Mouse (Mus musculus): ENCODE results near the gene Akt1s1.

Akt1s1 gene

DNA sequence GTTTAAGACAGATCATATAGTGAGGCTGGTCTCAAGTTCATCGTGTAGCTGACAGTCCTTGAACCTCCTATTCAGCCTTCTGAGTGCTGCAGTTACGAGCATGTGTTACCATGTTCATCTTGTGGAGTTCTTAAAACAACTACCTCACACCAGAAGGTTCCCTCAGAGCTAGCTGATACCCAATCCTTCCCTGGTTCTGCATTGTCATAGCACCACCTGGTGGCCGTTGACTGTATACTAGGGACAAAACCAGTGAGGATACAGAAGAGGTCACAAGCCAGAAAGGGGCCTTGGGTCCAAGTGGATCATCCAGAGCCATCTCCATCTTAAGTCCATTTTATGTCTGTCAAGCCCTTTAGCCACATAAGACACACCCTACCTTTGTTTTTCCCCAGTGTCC, 23.9 kb upstream of the Akt1s1 start:
- peak; percentile 62 for DNase-seq (ENCODE audit: low read depth, low spot score)

DNA sequence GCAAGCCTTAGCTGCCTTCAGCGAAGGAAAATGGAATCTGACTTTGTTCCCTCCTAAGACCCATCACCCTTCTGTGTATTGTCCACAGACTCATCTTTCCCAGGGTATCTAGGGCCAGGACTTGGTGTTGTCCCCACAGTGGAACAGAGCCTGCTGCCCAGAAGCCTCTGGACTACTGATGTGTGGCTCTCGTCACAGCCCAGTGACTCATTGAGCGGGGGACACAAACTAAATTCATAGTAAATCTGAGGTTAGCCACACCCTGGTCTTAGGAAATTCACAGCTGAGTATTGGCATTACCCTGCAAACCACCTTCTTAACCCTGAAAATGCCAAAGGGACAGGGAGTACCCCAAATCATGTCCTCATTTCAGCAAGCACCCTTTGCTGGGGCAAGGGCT, 22.0 kb upstream of the Akt1s1 start:
- DNase-seq (ENCODE audit: low read depth, low spot score): no peak

DNA sequence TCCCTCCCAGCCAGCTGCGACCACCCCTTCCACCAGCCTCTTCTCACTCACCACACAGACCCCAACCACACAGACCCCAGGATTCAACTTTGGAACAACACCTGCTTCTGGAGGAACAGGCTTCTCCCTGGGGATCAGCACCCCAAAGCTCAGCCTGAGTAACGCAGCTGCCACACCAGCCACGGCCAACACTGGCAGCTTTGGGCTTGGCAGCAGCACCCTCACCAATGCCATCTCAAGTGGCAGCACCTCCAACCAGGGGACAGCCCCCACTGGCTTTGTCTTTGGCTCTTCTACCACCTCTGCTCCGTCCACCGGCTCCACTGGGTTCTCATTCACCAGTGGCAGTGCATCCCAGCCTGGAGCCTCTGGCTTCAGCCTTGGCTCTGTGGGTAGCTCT, 20.1 kb upstream of the Akt1s1 start:
- DNase-seq (ENCODE audit: low read depth, low spot score): no peak

DNA sequence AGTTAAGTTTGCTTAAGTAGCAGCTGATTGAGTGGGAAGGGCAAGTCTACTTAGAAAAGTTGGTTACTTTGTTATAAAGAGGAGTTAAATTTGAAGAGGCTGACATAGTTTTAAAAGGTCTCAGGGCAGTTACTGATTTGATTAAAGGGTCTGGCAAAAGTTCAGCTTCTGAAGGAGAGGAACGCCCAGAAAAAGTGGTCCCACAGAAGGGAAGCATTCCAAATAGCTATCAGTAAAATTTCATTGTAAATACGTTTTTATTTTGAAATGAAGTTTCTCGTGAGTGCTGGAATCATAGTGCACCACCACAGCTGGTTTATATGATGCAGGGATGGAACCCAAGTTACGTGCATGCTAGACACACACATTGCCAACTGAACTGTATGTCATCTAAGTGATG, 16.0 kb upstream of the Akt1s1 start:
- DNase-seq (ENCODE audit: low read depth, low spot score): no peak

DNA sequence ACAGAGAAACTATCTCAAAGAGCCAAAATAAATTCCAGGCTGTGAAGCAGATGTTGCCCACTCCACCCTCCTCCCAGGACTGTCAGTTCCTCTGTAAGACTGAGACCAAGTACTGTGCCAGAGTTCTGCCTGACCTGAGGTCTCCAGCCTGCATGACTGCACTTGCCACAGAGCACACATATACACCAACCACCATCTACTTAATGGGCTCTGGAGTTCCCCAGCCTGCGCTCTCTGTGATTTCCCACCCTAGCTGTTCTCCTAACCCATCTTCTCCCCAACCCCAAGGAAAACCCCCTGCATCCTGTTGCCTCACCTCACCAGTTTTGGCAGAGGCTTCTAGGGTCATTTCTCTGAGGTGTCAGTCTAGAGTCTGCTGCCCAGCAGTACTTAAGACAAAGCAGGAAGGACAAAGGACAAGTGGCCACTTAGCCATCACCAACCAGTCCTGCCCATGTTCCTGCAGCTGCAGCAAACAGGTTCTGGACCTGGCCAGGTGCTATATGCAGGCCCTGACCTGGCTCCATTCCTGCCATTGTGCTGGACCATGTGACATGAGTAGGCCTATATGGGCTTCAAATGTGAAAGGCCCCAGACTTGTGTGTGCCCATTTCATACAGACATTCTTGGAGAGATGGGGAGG, 13.3 kb upstream of the Akt1s1 start:
- DNase-seq (ENCODE audit: low read depth, low spot score): peak; percentile 64

DNA sequence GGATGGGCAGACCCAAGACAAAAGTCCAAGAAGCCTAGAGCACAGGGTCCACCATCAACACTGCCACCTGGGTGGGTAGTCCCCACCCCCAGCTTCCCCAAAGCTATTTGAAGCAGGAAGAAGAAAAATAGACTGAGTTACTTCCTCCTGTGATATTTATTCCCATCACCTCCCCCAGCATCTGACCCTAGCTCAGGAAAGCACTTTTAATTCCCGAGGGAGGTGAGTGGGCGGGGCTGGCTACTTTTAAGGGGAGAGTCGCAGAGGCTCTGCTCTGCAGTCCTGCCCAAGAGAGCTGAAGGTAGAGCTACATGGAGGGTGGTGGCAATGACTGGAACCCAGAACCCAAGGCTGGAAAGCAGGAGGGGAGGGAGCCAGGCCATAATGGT, 12.8 kb upstream of the Akt1s1 start:
- peak; percentile 71 for DNase-seq (ENCODE audit: low read depth, low spot score)

DNA sequence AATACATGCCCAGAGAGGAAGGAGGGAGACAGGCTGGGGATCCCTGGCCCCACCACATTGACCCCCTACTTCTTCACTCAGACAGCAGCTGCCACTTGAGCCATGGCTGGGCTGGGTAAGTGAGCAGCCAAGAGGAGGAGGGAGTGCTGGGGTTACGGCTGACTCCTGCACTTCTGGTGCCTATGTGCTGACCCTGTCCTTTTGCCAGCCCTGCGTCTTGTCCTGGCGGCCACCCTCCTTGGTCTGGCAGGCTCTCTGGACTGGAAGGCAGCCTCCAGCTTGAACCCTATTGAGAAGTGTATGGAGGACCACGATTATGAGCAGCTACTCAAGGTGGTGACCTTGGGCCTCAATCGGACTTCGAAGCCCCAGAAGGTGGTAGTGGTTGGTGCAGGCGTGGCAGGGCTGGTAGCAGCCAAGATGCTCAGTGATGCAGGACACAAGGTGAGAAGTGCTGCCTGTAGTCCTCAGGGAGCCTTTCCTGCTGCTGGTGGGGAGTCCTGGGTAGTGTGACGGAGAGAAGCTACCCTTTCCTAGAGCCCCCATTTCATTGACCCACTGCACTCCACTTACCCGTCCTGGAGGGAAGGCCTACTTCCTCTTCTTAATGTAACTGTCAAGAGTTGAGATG, 12.3 kb upstream of the Akt1s1 start:
- peak; percentile 49 for DNase-seq (ENCODE audit: low read depth, low spot score)

DNA sequence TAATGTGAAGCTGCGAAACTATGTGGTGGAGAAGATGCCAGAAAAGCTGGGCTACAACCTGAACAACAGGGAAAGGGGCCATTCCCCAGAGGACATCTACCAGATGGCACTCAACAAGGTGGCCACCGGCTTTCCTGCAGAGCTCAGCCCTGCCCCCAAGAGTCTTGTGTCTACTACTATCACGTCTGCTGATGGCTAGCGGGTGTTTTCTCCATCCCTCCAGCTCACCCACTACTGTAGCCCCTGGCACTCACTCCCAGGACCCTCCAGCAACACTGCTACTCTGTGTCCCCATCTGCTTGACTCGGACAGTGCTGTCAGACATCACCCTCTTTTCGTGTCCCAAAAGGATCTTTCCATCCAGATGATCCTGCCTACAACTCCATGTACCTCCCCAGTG, 10.7 kb upstream of the Akt1s1 start:
- DNase-seq (ENCODE audit: low read depth, low spot score): no peak

DNA sequence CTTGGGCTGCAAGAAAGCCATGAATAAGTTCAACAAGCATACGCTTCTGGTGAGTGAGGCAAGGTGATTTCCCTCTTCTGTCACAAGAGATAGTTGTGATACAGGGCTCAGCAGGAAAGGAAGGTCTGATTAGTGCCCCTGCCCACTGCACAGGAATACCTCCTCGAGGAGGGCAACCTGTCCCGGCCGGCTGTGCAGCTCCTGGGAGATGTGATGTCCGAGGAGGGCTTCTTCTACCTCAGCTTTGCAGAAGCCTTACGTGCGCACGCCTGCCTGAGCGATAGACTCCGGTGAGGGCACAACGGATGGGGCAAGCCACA, 9.7 kb upstream of the Akt1s1 start:
- no peak for DNase-seq (ENCODE audit: low read depth, low spot score)

DNA sequence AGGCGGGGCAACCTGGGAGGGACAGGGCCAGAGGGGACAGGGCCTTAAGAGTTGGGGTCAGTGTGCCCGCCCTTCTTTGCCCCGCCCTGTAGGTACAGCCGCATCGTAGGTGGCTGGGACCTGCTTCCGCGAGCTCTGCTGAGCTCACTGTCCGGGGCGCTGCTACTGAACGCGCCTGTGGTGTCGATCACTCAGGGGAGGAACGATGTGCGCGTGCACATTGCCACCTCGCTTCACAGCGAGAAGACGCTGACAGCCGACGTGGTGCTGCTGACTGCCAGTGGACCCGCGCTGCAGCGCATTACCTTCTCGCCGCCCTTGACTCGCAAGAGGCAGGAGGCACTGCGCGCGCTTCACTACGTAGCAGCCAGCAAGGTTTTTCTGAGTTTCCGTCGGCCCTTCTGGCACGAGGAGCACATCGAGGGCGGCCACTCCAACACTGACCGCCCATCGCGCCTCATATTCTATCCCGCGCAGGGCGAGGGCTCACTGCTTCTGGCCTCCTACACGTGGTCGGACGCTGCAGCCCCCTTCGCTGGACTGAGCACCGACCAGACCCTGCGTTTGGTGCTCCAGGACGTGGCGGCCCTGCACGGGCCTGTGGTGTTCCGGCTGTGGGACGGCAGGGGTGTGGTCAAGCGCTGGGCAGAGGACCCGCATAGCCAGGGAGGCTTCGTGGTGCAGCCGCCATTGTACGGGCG, 9.2 kb upstream of the Akt1s1 start:
- peak; percentile 78 for DNase-seq (ENCODE audit: low read depth, low spot score)

DNA sequence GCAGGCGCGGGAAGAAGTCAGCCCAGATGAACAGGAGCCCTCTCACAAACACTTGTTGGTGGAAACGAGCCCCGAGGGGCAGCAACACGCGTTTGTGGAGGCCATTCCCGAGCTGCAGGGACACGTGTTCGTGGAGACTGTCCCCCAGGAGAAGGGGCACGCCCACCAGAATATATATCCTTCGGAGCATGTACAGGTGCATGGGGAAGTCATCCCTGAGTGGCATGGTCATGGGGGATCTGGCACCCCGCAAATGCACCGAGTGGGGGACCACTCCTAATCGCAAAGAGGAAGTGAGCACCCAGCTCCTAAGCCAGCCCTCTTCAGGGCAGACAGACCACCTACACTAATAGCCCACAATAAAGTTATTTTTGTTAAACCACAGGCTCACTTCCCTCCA, 8.4 kb upstream of the Akt1s1 start:
- peak; percentile 74 for DNase-seq (ENCODE audit: low read depth, low spot score)

DNA sequence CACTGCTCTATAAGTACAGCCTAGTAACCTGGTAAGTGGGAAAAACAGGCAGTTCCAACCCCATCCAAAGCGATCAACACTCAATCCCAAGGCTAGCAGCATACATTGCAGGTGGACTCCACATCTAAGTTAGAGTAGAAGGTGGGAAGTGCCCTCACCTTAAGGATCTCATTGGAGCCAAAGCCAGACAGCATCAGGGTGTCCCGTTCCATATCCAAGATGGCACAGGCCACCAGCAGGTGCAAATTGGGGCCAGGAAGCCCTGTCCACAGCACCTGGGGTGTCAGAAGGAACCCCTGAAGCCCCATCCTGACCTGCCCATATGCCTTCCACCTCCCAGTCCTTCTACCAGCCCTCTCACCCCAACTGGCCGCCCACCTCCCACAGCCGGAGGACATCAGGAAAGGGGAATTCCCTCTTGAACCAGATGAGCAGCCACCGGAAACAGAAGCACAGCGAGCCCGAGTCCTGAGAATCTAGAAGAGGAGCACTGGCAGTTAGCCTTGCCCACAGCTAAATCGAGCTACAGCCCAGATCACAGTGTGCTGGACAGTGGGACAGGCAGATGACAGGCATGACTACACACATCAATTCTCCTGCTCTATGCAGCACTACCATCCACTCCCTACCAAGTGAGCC, 6.8 kb upstream of the Akt1s1 start:
- DNase-seq (ENCODE audit: low read depth, low spot score): no peak

DNA sequence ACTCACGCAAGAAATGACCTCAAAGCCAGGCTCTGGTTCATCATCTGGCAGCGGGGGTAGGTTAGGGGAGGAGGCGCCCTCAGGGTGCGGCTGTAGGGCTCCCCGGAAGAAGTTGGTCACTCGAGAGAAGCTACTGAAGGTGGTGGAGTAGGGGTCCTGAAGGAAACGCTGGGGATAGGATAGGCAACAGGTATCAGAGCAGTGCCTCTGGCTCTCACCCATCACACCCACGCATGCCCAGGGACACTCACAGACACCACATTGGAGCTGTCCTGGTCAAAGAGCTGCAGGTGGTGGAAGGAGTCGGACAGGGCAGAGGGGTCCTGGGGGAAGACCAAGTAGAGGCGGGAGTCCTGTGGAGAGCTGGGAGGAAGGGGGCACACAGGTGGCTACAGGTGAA, 3.8 kb upstream of the Akt1s1 start:
- DNase-seq (ENCODE audit: low read depth, low spot score): no peak

DNA sequence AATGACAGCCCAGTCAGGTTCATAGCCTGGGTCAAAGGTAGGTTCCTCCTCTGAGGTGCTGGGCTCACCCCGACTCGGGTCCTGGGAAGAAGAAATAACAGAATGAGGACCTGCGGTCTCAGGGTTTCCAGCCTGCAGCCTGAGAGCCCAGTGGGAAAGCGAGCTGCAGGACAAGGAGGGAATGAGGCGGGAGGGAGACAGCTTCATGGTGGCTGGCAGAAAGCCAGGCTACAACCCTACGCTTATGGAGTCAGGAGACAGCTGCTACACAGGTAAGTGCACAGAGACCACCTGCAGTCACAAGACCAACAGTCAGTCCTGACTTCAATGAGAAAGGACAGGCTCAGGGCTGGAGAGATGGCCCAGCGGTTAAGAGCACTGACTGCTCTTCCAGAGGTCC, 2.0 kb upstream of the Akt1s1 start:
- no peak for DNase-seq (ENCODE audit: low read depth, low spot score)

DNA sequence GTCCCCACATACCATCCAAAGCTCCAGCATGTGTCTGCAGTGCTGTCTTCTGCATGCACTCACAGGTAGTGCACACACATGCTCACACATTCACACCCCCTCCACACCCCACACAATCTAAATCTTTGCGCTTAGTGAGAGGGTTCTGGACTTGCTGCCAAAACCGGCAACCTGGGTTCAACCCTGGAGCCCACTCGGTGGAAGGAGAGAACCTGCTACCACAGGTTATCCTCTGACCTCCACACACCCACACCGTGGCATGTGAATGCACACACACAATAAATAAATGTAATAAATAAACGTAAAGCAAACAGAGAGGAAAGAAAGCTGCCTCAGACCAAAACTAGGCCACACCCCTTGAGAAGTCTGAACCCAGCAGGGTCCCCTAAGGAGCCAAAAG, 1.0 kb upstream of the Akt1s1 start:
- no peak for DNase-seq (ENCODE audit: low read depth, low spot score)

DNA sequence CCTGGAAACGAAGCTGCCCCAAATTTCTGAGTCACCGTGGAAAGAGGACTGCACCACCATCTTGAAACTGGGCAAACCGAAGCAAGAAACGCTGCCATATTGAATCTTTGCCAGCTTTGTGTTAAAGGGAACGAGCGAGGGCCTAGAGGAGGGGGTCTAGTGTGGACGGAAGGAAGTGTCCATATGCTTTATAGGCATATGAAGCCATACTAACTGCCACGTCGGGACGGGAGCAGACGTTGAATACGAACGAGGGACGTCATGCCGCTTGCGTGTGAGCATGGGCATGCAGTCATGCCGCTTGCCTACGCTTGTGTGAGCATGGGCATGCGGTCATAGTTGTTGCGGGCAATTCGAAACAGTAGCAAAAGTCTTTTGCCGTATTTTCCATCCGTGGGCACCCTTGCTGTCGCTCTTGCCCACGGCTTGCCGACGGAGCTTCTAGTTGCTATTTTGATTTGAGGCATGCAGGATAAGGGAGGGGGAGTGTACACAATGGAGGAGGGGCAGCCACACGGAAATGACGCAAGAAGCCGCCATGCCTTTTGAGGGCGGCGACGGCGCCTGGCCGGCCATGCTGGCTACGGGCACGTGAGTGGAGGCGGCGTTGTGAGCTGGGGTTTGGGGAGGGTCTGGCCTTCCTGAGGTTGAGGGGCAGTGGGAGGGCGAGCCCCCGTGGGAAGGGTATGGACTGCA, 773 bp downstream of the Akt1s1 start:
- peak; percentile 95 for DNase-seq (ENCODE audit: low read depth, low spot score)

DNA sequence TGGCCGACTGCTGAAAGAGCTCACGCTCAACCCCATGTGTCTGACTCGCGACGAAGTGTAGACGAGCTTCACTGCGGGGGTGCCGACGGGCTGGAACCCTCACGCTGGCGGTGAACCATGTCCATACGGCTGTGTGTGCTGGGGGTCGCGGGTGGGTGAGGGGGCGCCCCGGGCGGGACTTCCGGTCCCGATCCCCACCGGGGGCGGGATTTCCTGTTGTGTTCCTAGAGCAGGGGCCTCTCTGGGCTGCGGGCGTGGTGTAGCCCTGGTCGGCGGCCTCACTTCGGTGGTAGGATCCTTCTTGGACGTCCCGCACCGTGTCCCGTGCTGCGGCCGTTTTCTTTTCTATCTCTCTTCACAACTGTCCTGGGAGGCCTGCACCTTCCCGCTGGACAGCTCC, 1.4 kb downstream of the Akt1s1 start:
- DNase-seq (ENCODE audit: low read depth, low spot score): peak; percentile 82

DNA sequence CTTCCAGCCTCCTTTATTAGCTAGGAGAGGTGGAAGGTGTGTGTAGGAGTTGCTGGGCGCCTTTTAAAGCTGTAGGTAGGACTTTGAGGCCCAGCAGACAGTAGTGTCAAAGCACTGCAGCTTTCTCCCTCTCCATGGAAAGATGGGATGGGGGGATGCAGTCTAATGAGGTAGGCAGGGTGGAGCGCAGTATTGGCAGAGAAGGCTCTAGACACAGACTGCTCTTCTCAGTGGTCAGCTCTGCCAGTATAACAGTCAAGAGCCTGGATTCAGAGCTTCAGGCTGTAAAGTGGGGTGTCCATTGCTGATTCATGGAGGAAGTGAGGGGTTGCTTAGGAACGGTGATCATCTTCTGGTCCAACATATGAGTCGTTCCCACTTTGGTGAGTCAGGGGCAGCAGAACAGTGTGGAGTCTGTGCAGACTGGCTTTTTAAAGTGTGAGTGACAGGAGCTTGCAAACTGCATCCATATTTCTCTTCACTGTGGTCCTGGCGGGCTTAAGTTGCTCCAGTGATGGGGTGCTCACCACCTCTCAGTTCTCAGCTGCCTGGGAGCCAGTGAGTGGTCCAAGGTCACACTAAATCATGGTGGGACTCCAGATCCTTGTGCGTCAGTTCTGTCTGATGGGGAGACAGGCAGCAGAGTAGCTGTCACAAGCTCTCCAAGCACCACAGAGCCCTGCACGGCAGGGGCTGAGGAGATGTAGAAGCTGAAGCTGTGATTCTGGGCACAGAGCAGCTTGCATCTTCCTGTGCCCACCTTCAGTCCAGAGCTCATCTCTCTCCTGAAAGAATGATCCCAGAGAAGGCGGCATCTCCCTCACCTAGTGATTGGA, 2.2 kb downstream of the Akt1s1 start:
- no peak for DNase-seq (ENCODE audit: low read depth, low spot score)

DNA sequence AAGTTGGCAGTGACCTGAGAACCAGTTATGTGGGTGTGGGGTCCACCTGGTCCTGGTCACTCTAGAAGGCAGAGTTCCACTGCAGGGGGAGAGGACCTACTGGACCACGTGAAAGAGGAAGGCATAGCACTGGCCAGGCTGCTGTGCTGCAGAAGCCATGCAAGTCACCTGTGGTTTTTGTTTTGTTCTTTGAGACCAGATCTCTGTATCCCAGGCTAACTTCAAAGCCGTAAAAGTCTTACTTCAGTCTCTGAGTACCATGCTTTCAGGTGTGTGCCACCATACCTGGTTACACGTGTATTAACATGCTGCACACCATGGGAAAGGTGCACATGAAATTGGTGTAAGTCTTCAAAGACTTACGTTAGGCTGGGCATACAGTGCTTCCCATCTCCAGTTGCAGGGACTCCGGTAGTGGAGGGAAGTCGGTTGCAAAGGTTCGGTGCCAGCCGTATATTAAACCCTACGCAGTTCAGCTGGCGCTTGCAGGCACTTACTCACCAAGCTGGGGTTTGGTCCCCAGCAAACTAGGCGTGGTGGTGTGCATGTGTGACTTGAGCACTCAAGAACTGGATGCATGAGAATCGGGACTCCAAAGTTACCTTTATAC, 2.9 kb downstream of the Akt1s1 start:
- no peak for DNase-seq (ENCODE audit: low read depth, low spot score)

DNA sequence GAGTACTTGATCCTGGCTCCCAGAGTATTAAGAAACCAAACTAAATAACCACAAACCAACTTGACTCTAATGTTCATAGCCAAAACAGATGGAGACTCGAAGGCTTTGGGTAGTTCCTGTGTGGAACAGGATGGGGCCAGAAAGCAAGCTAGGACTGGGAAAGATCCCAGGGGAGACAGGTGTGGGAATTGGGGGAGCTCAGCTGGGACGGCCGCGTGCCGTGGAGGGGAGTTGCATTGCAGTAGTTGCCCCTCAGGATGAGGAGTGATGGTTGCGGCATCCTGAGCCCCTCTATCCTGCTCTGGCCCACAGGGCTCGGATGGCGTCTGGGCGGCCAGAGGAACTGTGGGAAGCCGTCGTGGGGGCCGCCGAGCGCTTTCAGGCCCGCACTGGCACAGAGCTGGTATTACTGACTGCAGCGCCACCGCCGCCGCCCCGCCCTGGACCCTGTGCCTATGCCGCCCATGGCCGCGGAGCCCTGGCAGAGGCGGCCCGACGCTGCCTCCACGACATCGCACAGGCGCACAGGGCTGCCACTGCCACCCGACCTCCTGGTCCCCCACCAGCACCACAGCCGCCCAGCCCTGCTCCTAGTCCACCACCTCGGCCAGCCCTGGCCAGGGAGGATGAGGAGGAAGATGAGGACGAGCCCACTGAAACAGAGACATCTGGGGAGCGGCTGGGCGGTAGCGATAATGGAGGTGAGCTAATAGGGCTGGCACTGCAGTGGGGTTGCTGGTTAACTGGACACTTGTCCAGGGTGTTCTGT, 3.7 kb downstream of the Akt1s1 start:
- DNase-seq (ENCODE audit: low read depth, low spot score): no peak
